Mouse (Mus musculus) liver, embryonic 12.5 days (tissue): ENCODE data around the gene Gm9758. TPM values are rescaled to one million over a fixed set of nuclear protein-coding genes. Genes with fewer than 3 reads are reported as not detected.
"Not testable (repeated sequence)": the region's sequence is repeated elsewhere in the genome, so short reads cannot be mapped to it uniquely, and the experiment has no call there.

ENCODE experiments used
- ATAC-seq: fragments of 200-750 bp; cut with Nextera tagmentation; 2 replicates; pipeline ENCODE4 v1.8.0; 2017; ENCODE audit warnings: moderate number of reproducible peaks, mild to moderate bottlenecking, moderate library complexity
- H3K27ac ChIP-seq: fragments of 300-500 bp; sonication (generic); 2 replicates; pipeline ENCODE4 v1.5.1; 2016; ENCODE audit warnings: mild to moderate bottlenecking
- H3K27me3 ChIP-seq: fragments of 300-500 bp; sonication (generic); replicated peaks from 2 replicates; pipeline ENCODE4 v1.6.1; 2016; ENCODE audit warnings: mild to moderate bottlenecking, moderate library complexity
- H3K36me3 ChIP-seq: fragments of 300-500 bp; sonication (generic); 2 replicates; pipeline ENCODE4 v1.6.1; 2016; ENCODE audit warnings: mild to moderate bottlenecking, moderate library complexity
- H3K4me1 ChIP-seq: fragments of 300-500 bp; sonication (generic); 2 replicates; pipeline ENCODE4 v1.6.1; 2016
- H3K4me2 ChIP-seq: fragments of 300-500 bp; sonication (generic); 2 replicates; pipeline ENCODE4 v1.6.1; 2016; ENCODE audit warnings: mild to moderate bottlenecking, moderate library complexity
- H3K4me3 ChIP-seq: fragments of 300-500 bp; sonication (generic); 2 replicates; pipeline ENCODE4 v1.5.1; 2016; ENCODE audit warnings: mild to moderate bottlenecking, moderate library complexity
- H3K9ac ChIP-seq: fragments of 300-500 bp; sonication (generic); 2 replicates; pipeline ENCODE4 v1.6.1; 2016; ENCODE audit warnings: mild to moderate bottlenecking, moderate library complexity
- H3K9me3 ChIP-seq: fragments of 300-500 bp; sonication (generic); replicated peaks from 2 replicates; pipeline ENCODE4 v1.6.1; 2016; ENCODE audit warnings: mild to moderate bottlenecking, moderate library complexity
- WGBS: fragments of 180-500 bp; shearing (Covaris S2); methylation state at CpG from one replicate; pipeline ENCODE4 v1.1.7; 2016; ENCODE audit not compliant: insufficient replicate concordance; 5-methylcytosine and 5-hydroxymethylcytosine counted together
- polyA plus RNA-seq: library from polyadenylated mRNA; unstranded; fragments of >200 nt; fragmentation: Nextera tagmentation; extraction: Ambion mirVana; gene quantifications from 2 replicates; pipeline ENCODE4 v1.2.1, GENCODE M21; 2016

Gene Gm9758
- not detected in 2 replicates for polyA plus RNA-seq

- not testable (repeated sequence) for ATAC-seq, H3K27me3 ChIP-seq, H3K9ac ChIP-seq, H3K27ac ChIP-seq, H3K4me1 ChIP-seq, H3K9me3 ChIP-seq, H3K4me3 ChIP-seq, H3K36me3 ChIP-seq, H3K4me2 ChIP-seq
- 20% methylated on average over 1 of the region's 1 CpGs for WGBS
Measured at GRCm38 (mm10) chr5:14914799-14915198, at the start of gene Gm9758. TSS of gene Gm9758 (minus strand) at chr5:14914899.

- 69% methylated on average over 13 of the region's 13 CpGs for WGBS
- ATAC-seq, H3K9me3 ChIP-seq: not testable (repeated sequence)
Measured at GRCm38 (mm10) chr5:14963821-14964220, 49.1 kb upstream of the Gm9758 start.

GRCm38 (mm10) chr5:14961502-14961901, 46.8 kb upstream of the Gm9758 start:
- ATAC-seq, H3K9ac ChIP-seq, H3K4me1 ChIP-seq, H3K9me3 ChIP-seq, H3K27ac ChIP-seq, H3K27me3 ChIP-seq, H3K4me2 ChIP-seq, H3K4me3 ChIP-seq, H3K36me3 ChIP-seq: not testable (repeated sequence)
- WGBS = 61% methylated on average over 4 of the region's 4 CpGs

More at GRCm38 (mm10) chr5:14963821-14964220, 49.1 kb upstream of the Gm9758 start:
- not testable (repeated sequence) for H3K4me2 ChIP-seq, H3K27ac ChIP-seq, H3K27me3 ChIP-seq, H3K36me3 ChIP-seq, H3K4me1 ChIP-seq, H3K9ac ChIP-seq, H3K4me3 ChIP-seq

GRCm38 (mm10) chr5:14955928-14956706, 41.4 kb upstream of the Gm9758 start:
- not testable (repeated sequence) for ATAC-seq, H3K9ac ChIP-seq, H3K4me2 ChIP-seq, H3K4me1 ChIP-seq, H3K27me3 ChIP-seq, H3K9me3 ChIP-seq, H3K36me3 ChIP-seq, H3K4me3 ChIP-seq, H3K27ac ChIP-seq
- 78% methylated on average over 1 of the region's 1 CpGs for WGBS

GRCm38 (mm10) chr5:14953587-14953986, 38.9 kb upstream of the Gm9758 start:
- H3K9ac ChIP-seq, H3K36me3 ChIP-seq, H3K9me3 ChIP-seq, H3K4me2 ChIP-seq, H3K4me1 ChIP-seq, H3K27me3 ChIP-seq, H3K27ac ChIP-seq, H3K4me3 ChIP-seq, ATAC-seq: not testable (repeated sequence)

- H3K4me3 ChIP-seq, H3K4me1 ChIP-seq, H3K4me2 ChIP-seq, H3K27me3 ChIP-seq, H3K27ac ChIP-seq, H3K9ac ChIP-seq, ATAC-seq, H3K36me3 ChIP-seq: not testable (repeated sequence)
- 47% methylated on average over 3 of the region's 3 CpGs for WGBS
- peaks cover 13% of the 10 kb centered on the region for H3K9me3 ChIP-seq
Measured at GRCm38 (mm10) chr5:14952749-14953148, 38.0 kb upstream of the Gm9758 start.

GRCm38 (mm10) chr5:14951822-14952221, 37.1 kb upstream of the Gm9758 start:
- WGBS = 55% methylated on average over 7 of the region's 7 CpGs

GRCm38 (mm10) chr5:14947482-14948198, 32.9 kb upstream of the Gm9758 start:
- not testable (repeated sequence) for H3K4me3 ChIP-seq, H3K27ac ChIP-seq, H3K36me3 ChIP-seq, H3K9ac ChIP-seq, ATAC-seq, H3K4me2 ChIP-seq, H3K27me3 ChIP-seq, H3K9me3 ChIP-seq, H3K4me1 ChIP-seq
- 40% methylated on average over 4 of the region's 4 CpGs for WGBS

More at GRCm38 (mm10) chr5:14951822-14952221, 37.1 kb upstream of the Gm9758 start:
- H3K9ac ChIP-seq, H3K27me3 ChIP-seq, ATAC-seq, H3K27ac ChIP-seq, H3K4me2 ChIP-seq, H3K4me3 ChIP-seq, H3K4me1 ChIP-seq, H3K36me3 ChIP-seq: not testable (repeated sequence)
- peaks cover 14% of the 10 kb centered on the region for H3K9me3 ChIP-seq

- H3K27me3 ChIP-seq, H3K4me2 ChIP-seq, H3K9me3 ChIP-seq, H3K36me3 ChIP-seq, H3K9ac ChIP-seq, ATAC-seq, H3K4me1 ChIP-seq, H3K27ac ChIP-seq, H3K4me3 ChIP-seq: not testable (repeated sequence)
- 37% methylated on average over 4 of the region's 4 CpGs for WGBS
Measured at GRCm38 (mm10) chr5:14945524-14945923, 30.8 kb upstream of the Gm9758 start.

GRCm38 (mm10) chr5:14941043-14941442, 26.3 kb upstream of the Gm9758 start:
- not testable (repeated sequence) for H3K27ac ChIP-seq, ATAC-seq, H3K4me1 ChIP-seq, H3K4me2 ChIP-seq, H3K36me3 ChIP-seq, H3K9me3 ChIP-seq, H3K4me3 ChIP-seq, H3K27me3 ChIP-seq, H3K9ac ChIP-seq
- WGBS = 75% methylated on average over 1 of the region's 1 CpGs

- not testable (repeated sequence) for H3K27me3 ChIP-seq, H3K4me3 ChIP-seq, ATAC-seq, H3K36me3 ChIP-seq, H3K9ac ChIP-seq, H3K4me2 ChIP-seq, H3K27ac ChIP-seq, H3K9me3 ChIP-seq, H3K4me1 ChIP-seq
- WGBS = 27% methylated on average over 1 of the region's 1 CpGs
Measured at GRCm38 (mm10) chr5:14938329-14938728, 23.6 kb upstream of the Gm9758 start, which contains the start of gene Speer4e. TSS of gene Speer4e (minus strand) at chr5:14938429.

GRCm38 (mm10) chr5:14933721-14934120, 19.0 kb upstream of the Gm9758 start:
- H3K4me3 ChIP-seq, H3K27ac ChIP-seq, H3K27me3 ChIP-seq, H3K36me3 ChIP-seq, H3K9ac ChIP-seq, H3K4me2 ChIP-seq, H3K4me1 ChIP-seq, H3K9me3 ChIP-seq, ATAC-seq: not testable (repeated sequence)
- WGBS = 55% methylated on average over 5 of the region's 6 CpGs
